Mouse (Mus musculus) erythroid progenitor cell, adult 5-6 weeks (primary cell): ENCODE measurements around the gene Olfr1174-ps. TPM values are rescaled to one million over a fixed set of nuclear protein-coding genes. Genes with fewer than 3 reads are reported as not detected.

Source experiments
- ATAC-seq: replicated peaks from 2 replicates; pipeline ENCODE4 v1.8.0; 2016; ENCODE audit warnings: moderate number of reproducible peaks, mild to moderate bottlenecking, moderate TSS enrichment, inconsistent platforms; ENCODE audit not compliant: poor library complexity, low FRiP score, severe bottlenecking
- total RNA-seq, 2 experiments: library from RNA; stranded (forward) in 1 of 2; stranded (reverse) in 1 of 2; fragments of 150-400 nt in 1 of 2; fragments of 186-747, 209-891 nt in 1 of 2; gene quantifications; 2 replicates each; pipeline versions ENCODE4 v1.2.3 to v1.2.4; 2015 to 2017; ENCODE audit warnings: low replicate concordance in 2 of 2

Olfr1174-ps gene
- total RNA-seq (2015; ENCODE audit: low replicate concordance), result not detected in 2 replicates
- not detected in 2 replicates for total RNA-seq (2017; ENCODE audit: low replicate concordance)

DNA sequence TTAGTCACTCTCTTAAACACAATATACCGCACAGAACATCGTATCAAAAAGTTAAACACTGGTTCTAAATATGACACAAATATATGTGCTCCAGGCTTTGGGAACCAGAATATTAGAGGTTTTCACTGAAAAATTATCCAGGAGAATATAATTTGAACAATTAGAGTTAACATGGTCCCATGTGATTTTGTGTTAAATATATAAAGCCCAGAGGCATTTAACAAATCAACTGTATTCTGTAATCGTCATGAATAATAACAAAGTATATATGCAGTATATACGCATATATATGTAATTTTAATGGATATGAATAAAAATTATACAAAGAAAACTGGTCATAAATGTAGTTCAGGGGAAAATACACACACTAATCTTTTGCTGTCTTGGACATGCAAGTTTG is at the start of gene Olfr1174-ps:
TSS of gene Olfr1174-ps (minus strand) at position 101 of the 400 bp plus-strand sequence.
- ATAC-seq, result no peak

GRCm38 (mm10) chr2:88356304-88356703 is 41.4 kb upstream of the Olfr1174-ps start:
- no peak for ATAC-seq

DNA sequence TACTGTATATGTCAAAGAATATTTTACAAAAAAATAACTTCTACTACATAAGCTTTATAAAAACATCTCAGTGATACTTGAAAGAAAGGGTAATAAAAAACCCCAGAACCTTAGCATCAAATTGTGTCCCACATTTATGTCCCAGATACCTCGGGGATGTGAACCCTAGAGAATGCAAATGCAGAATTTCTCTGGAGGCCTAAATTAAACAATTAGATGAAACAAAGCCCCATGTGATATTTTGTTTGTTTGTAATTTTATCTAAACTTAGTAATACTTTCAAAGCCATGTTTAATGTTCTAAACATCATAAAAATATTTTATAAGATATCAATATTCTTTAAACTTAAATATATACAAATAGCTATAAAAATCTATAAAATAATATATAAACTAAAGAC is 31.5 kb upstream of the Olfr1174-ps start, which contains the start of gene Olfr1177-ps:
TSS of gene Olfr1177-ps (minus strand) at position 101 of the 400 bp plus-strand sequence.
- ATAC-seq, result no peak

- ATAC-seq, result no peak
These were observed 21.5 kb upstream of the Olfr1174-ps start, which contains the start of gene Olfr1176 for GRCm38 (mm10) chr2:88336421-88336820. Olfr1176 (plus strand) TSS chr2:88336721.

- ATAC-seq, result no peak
These were observed 12.2 kb upstream of the Olfr1174-ps start, which contains the start of gene Olfr1175-ps for GRCm38 (mm10) chr2:88327115-88327514. Olfr1175-ps (minus strand) TSS chr2:88327215.

DNA sequence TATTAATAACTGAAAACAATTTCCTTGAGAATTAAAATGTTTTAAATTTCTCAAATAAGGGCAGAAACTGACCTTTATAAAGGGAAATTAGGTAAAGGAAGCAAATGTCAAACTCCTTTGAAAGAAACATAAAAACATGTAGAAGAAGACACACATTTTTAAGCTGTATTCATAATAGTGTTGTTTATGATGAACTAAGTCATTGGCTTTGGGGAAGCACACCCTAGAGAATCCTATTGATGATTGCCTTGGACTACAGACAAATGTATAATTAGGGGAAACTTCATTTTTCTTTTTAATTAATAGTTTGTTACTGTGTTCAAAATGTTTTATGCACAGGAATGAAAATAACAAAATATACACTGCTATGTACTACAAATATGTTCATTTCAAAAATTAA is 35.2 kb downstream of the Olfr1174-ps start, which contains the start of gene Olfr1173:
TSS of gene Olfr1173 (minus strand) at position 101 of the 400 bp plus-strand sequence.
- no peak for ATAC-seq

Other genes with a start within 250 kb of the Olfr1174-ps start
- not detected in 2 replicates for gene Olfr1163, start 243.3 kb downstream of the Olfr1174-ps start, total RNA-seq (2015; ENCODE audit: low replicate concordance)
- gene Olfr1163, start 243.3 kb downstream of the Olfr1174-ps start, total RNA-seq (2017; ENCODE audit: low replicate concordance), result not detected in 2 replicates
- gene Olfr1164, start 221.2 kb downstream of the Olfr1174-ps start, total RNA-seq (2015; ENCODE audit: low replicate concordance), result not detected in 2 replicates
- not detected in 2 replicates for gene Olfr1164, start 221.2 kb downstream of the Olfr1174-ps start, total RNA-seq (2017; ENCODE audit: low replicate concordance)
- gene Olfr1166, start 186.9 kb downstream of the Olfr1174-ps start, total RNA-seq (2015; ENCODE audit: low replicate concordance), result not detected in 2 replicates
- gene Olfr1166, start 186.9 kb downstream of the Olfr1174-ps start, total RNA-seq (2017; ENCODE audit: low replicate concordance), result not detected in 2 replicates
- not detected in 2 replicates for gene Olfr1167, start 159.9 kb downstream of the Olfr1174-ps start, total RNA-seq (2015; ENCODE audit: low replicate concordance)
- not detected in 2 replicates for gene Olfr1167, start 159.9 kb downstream of the Olfr1174-ps start, total RNA-seq (2017; ENCODE audit: low replicate concordance)
- gene Olfr1168, start 133.3 kb downstream of the Olfr1174-ps start, total RNA-seq (2015; ENCODE audit: low replicate concordance), result not detected in 2 replicates
- not detected in 2 replicates for gene Olfr1168, start 133.3 kb downstream of the Olfr1174-ps start, total RNA-seq (2017; ENCODE audit: low replicate concordance)
- not detected in 2 replicates for gene Olfr1170, start 86.8 kb downstream of the Olfr1174-ps start, total RNA-seq (2015; ENCODE audit: low replicate concordance)
- not detected in 2 replicates for gene Olfr1170, start 86.8 kb downstream of the Olfr1174-ps start, total RNA-seq (2017; ENCODE audit: low replicate concordance)
- not detected in 2 replicates for gene Olfr1173, start 35.3 kb downstream of the Olfr1174-ps start, total RNA-seq (2015; ENCODE audit: low replicate concordance)
- gene Olfr1173, start 35.3 kb downstream of the Olfr1174-ps start, total RNA-seq (2017; ENCODE audit: low replicate concordance), result not detected in 2 replicates
- gene Olfr1175-ps, start 12.1 kb upstream of the Olfr1174-ps start, total RNA-seq (2015; ENCODE audit: low replicate concordance), result not detected in 2 replicates
- not detected in 2 replicates for gene Olfr1175-ps, start 12.1 kb upstream of the Olfr1174-ps start, total RNA-seq (2017; ENCODE audit: low replicate concordance)
- gene Olfr1176, start 21.6 kb upstream of the Olfr1174-ps start, total RNA-seq (2015; ENCODE audit: low replicate concordance), result not detected in 2 replicates
- gene Olfr1176, start 21.6 kb upstream of the Olfr1174-ps start, total RNA-seq (2017; ENCODE audit: low replicate concordance), result not detected in 2 replicates
- not detected in 2 replicates for gene Olfr1177-ps, start 31.4 kb upstream of the Olfr1174-ps start, total RNA-seq (2015; ENCODE audit: low replicate concordance)
- gene Olfr1177-ps, start 31.4 kb upstream of the Olfr1174-ps start, total RNA-seq (2017; ENCODE audit: low replicate concordance), result not detected in 2 replicates
- not detected in 2 replicates for gene Olfr1178, start 71.9 kb upstream of the Olfr1174-ps start, total RNA-seq (2015; ENCODE audit: low replicate concordance)
- gene Olfr1178, start 71.9 kb upstream of the Olfr1174-ps start, total RNA-seq (2017; ENCODE audit: low replicate concordance), result not detected in 2 replicates
- not detected in 2 replicates for gene Olfr1179, start 91.3 kb upstream of the Olfr1174-ps start, total RNA-seq (2015; ENCODE audit: low replicate concordance)
- gene Olfr1179, start 91.3 kb upstream of the Olfr1174-ps start, total RNA-seq (2017; ENCODE audit: low replicate concordance), result not detected in 2 replicates
- not detected in 2 replicates for gene Olfr1180, start 104.0 kb upstream of the Olfr1174-ps start, total RNA-seq (2015; ENCODE audit: low replicate concordance)
- not detected in 2 replicates for gene Olfr1180, start 104.0 kb upstream of the Olfr1174-ps start, total RNA-seq (2017; ENCODE audit: low replicate concordance)
- not detected in 2 replicates for gene Olfr1181, start 111.0 kb upstream of the Olfr1174-ps start, total RNA-seq (2015; ENCODE audit: low replicate concordance)
- not detected in 2 replicates for gene Olfr1181, start 111.0 kb upstream of the Olfr1174-ps start, total RNA-seq (2017; ENCODE audit: low replicate concordance)
- not detected in 2 replicates for gene Gm13757, start 134.0 kb upstream of the Olfr1174-ps start, total RNA-seq (2015; ENCODE audit: low replicate concordance)
- gene Gm13757, start 134.0 kb upstream of the Olfr1174-ps start, total RNA-seq (2017; ENCODE audit: low replicate concordance), result not detected in 2 replicates
- not detected in 2 replicates for gene Olfr1183, start 139.7 kb upstream of the Olfr1174-ps start, total RNA-seq (2015; ENCODE audit: low replicate concordance)
- not detected in 2 replicates for gene Olfr1183, start 139.7 kb upstream of the Olfr1174-ps start, total RNA-seq (2017; ENCODE audit: low replicate concordance)
- not detected in 2 replicates for gene Olfr1184, start 168.5 kb upstream of the Olfr1174-ps start, total RNA-seq (2015; ENCODE audit: low replicate concordance)
- gene Olfr1184, start 168.5 kb upstream of the Olfr1174-ps start, total RNA-seq (2017; ENCODE audit: low replicate concordance), result not detected in 2 replicates
- gene Olfr1185-ps1, start 178.2 kb upstream of the Olfr1174-ps start, total RNA-seq (2015; ENCODE audit: low replicate concordance), result not detected in 2 replicates
- not detected in 2 replicates for gene Olfr1185-ps1, start 178.2 kb upstream of the Olfr1174-ps start, total RNA-seq (2017; ENCODE audit: low replicate concordance)
- gene Olfr1186, start 203.4 kb upstream of the Olfr1174-ps start, total RNA-seq (2015; ENCODE audit: low replicate concordance), result not detected in 2 replicates
- not detected in 2 replicates for gene Olfr1186, start 203.4 kb upstream of the Olfr1174-ps start, total RNA-seq (2017; ENCODE audit: low replicate concordance)
- not detected in 2 replicates for gene Olfr1188, start 241.8 kb upstream of the Olfr1174-ps start, total RNA-seq (2015; ENCODE audit: low replicate concordance)
- not detected in 2 replicates for gene Olfr1188, start 241.8 kb upstream of the Olfr1174-ps start, total RNA-seq (2017; ENCODE audit: low replicate concordance)